Mouse (Mus musculus) liver, embryonic 15.5 days (tissue): ENCODE results near the gene Jag2. TPM values are rescaled to one million over a fixed set of nuclear protein-coding genes. Genes with fewer than 3 reads are reported as not detected.

Experiments
- ATAC-seq: fragments of 200-750 bp; cut with Nextera tagmentation; 2 replicates; pipeline ENCODE4 v1.8.0; 2017; ENCODE audit warnings: moderate number of reproducible peaks, mild to moderate bottlenecking, moderate library complexity; ENCODE audit not compliant: insufficient read depth
- H3K27ac ChIP-seq: fragments of 300-500 bp; sonication (generic); replicated peaks from 2 replicates; pipeline ENCODE4 v1.5.1; 2015; ENCODE audit warnings: mild to moderate bottlenecking, inconsistent platforms
- H3K27me3 ChIP-seq: fragments of 300-500 bp; sonication (generic); 2 replicates; pipeline ENCODE4 v1.6.1; 2015; ENCODE audit warnings: mild to moderate bottlenecking, inconsistent platforms
- H3K36me3 ChIP-seq: fragments of 300-500 bp; sonication (generic); replicated peaks from 2 replicates; pipeline ENCODE4 v1.6.1; 2015; ENCODE audit warnings: moderate library complexity, mild to moderate bottlenecking, inconsistent platforms
- H3K4me1 ChIP-seq: fragments of 300-500 bp; sonication (generic); replicated peaks from 2 replicates; pipeline ENCODE4 v1.6.1; 2015; ENCODE audit warnings: inconsistent platforms
- H3K4me2 ChIP-seq: fragments of 300-500 bp; sonication (generic); 2 replicates; pipeline ENCODE4 v1.6.1; 2015; ENCODE audit warnings: moderate library complexity, mild to moderate bottlenecking, inconsistent platforms
- H3K4me3 ChIP-seq: fragments of 300-500 bp; sonication (generic); replicated peaks from 2 replicates; pipeline ENCODE4 v1.5.1; 2015; ENCODE audit warnings: mild to moderate bottlenecking, inconsistent platforms
- H3K9ac ChIP-seq: fragments of 300-500 bp; sonication (generic); 2 replicates; pipeline ENCODE4 v1.6.1; 2015; ENCODE audit warnings: moderate library complexity, mild to moderate bottlenecking, inconsistent platforms
- H3K9me3 ChIP-seq: fragments of 300-500 bp; sonication (generic); replicated peaks from 2 replicates; pipeline ENCODE4 v1.6.1; 2016; ENCODE audit warnings: inconsistent platforms
- WGBS: fragments of 180-500 bp; shearing (Covaris S2); methylation state at CpG from one replicate; pipeline ENCODE4 v1.1.7; 2015; ENCODE audit warnings: mixed read lengths; ENCODE audit not compliant: insufficient replicate concordance; 5-methylcytosine and 5-hydroxymethylcytosine counted together
- polyA plus RNA-seq: library from polyadenylated mRNA; unstranded; fragments of >200 nt; fragmentation: Nextera tagmentation; extraction: Ambion mirVana; gene quantifications from 2 replicates; pipeline ENCODE4 v1.2.1, GENCODE M21; 2015

Jag2 gene
- polyA plus RNA-seq, 1 experiment from 2014 or later: 0.32 TPM

- Histone ChIP-seq H3K9ac (no peak overlapping the region), H3K9me3 (no peaks in the 10 kb centered on the region), H3K4me1 (peaks cover 11% of the 10 kb centered on the region), H3K27ac (no peak overlapping the region), H3K27me3 (peaks cover 28% of the 10 kb centered on the region), H3K4me2 (no peak overlapping the region), H3K36me3 (peaks cover 16% of the 10 kb centered on the region), H3K4me3 (no peak overlapping the region)
- WGBS: 33% methylated on average over 4 of the region's 4 CpGs
- ATAC-seq: peak; percentile 48
These were observed 26.2 kb upstream of the Jag2 start for GRCm38 (mm10) chr12:112955800-112956199.

DNA sequence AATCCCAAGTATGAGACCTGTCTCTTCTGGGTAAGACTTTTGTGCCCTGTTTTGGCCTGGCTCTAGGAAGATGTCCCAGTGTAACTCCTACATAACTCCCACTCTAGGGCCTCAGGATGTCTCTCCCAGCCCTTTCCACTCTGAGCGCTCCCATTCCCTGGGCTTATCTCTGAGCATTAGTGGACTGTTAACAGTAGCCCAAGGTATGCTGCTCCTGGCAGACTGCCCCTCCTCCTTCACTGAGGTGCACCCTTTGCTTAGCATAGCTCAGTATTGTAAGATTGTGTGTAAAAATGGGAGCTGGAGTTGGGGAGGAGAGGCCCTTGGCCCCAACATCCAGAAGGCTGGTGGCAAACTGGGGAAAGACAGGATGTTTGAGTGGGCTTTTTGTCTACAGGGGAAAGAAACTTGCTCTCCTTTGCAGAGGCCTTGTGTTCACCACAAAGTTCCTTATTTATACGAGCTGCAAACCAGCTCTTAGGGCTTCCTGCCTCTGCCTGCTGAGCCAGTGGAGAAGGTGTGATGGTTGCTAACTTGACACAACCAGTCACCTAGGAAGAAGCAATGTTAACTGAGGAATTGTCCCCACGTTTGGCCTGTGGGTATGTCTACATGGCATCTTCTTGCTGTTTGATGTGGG is 23.5 kb upstream of the Jag2 start:
- Histone ChIP-seq H3K4me3 (no peak overlapping the region), H3K27me3 (peaks cover 55% of the 10 kb centered on the region), H3K9ac (no peak overlapping the region), H3K27ac (no peak overlapping the region), H3K4me2 (no peak overlapping the region), H3K36me3 (no peaks in the 10 kb centered on the region), H3K4me1 (peaks cover 22% of the 10 kb centered on the region), H3K9me3 (no peaks in the 10 kb centered on the region)
- ATAC-seq: no peak
- 25% methylated on average over 3 of the region's 3 CpGs for WGBS

DNA sequence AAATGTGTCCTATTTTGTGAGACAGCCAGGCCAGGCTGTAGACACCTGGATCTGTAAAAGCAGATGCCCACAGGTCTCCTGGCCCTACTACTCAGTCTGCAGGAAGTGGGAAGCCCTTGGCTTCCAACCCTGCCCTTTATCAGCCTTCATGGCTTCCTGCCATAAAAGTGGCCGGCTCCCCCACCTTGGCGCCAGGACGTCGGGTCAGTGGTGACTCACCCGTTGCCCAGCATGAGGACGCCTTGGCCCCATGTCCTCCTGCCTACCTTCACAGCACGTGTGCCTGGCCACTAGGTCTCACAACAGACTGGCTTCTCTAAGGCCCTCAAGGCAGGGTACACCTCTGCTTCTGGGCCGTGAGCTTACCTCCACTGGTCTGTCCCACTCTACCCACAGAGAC is 22.9 kb upstream of the Jag2 start:
- ATAC-seq: no peak
- Histone ChIP-seq H3K4me1 (peaks cover 22% of the 10 kb centered on the region), H3K9ac (no peak overlapping the region), H3K27me3 (peaks cover 61% of the 10 kb centered on the region), H3K9me3 (no peaks in the 10 kb centered on the region), H3K27ac (no peak overlapping the region), H3K4me2 (no peak overlapping the region), H3K36me3 (no peaks in the 10 kb centered on the region), H3K4me3 (no peak overlapping the region)
- WGBS: 8% methylated on average over 8 of the region's 8 CpGs

DNA sequence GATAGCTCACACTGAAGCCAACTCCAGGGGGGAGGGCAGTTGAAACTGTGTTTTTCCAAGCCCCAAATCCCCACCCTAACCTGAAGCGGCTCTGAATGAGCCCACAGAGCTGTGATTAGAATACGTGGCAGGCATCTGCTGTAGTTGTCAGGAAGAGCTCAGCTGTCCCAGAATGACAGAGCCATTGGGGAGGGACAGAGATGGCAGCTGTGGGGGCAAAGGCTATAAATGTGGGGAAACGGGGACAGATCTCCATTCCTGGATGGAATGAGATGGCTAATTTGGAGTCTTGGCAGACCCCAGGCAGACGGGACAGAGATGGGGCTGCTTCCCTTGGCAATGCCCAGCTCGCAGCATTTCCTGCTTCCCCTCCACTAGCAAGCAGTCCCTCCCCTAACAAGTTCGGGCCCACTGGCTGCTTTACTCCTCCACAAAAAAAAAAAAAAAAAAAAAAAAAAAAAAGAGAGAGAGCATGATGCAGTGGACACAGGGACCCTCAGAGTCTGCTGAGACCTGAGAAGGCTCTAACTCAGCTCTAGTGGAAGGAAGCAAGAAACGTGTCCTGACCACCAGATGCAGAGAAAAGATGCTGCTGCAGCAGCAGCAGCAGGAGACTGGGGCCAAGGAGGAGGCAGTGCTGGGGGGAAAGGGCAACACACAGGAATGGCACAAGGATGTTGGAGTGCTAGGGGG is 21.7 kb upstream of the Jag2 start:
- Histone ChIP-seq H3K4me1 (peaks cover 22% of the 10 kb centered on the region), H3K9ac (no peak overlapping the region), H3K36me3 (no peaks in the 10 kb centered on the region), H3K27ac (no peak overlapping the region), H3K9me3 (no peaks in the 10 kb centered on the region), H3K4me2 (0 out of 2 replicates have a peak overlapping the region, but pooled peaks have one; percentile 95), H3K27me3 (peaks cover 65% of the 10 kb centered on the region), H3K4me3 (no peak overlapping the region)
- ATAC-seq: no peak
- 12% methylated on average over 7 of the region's 7 CpGs for WGBS

DNA sequence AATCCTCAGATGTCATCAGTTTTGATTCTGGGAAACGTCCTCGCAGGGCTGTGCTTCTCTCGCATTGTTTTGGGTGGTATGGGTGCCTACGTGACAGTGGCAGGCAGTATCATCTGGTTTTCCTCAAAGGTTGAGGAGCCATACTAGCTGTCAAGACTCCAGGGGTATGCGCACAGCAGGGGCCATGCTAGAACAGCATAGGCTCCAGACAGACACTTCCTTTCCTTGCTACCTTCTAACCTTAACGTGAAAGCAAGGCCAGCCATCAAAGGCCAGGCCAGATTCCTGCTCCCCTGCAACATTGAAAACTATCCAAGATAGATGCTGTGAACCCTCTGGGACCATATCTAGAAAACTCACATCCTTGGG is 21.2 kb upstream of the Jag2 start:
- Histone ChIP-seq H3K36me3 (no peaks in the 10 kb centered on the region), H3K27me3 (peaks cover 67% of the 10 kb centered on the region), H3K4me2 (peak overlapping the region; percentile 95), H3K27ac (no peak overlapping the region), H3K4me1 (peaks cover 22% of the 10 kb centered on the region), H3K4me3 (peak overlapping the region; percentile 58), H3K9ac (no peak overlapping the region; the same call in 1 of the 2 replicates), H3K9me3 (no peaks in the 10 kb centered on the region)
- ATAC-seq: no peak
- 16% methylated on average over 6 of the region's 6 CpGs for WGBS

GRCm38 (mm10) chr12:112950040-112950760 is 20.6 kb upstream of the Jag2 start:
- Histone ChIP-seq H3K27ac (no peak overlapping the region; the same call in 1 of the 2 replicates), H3K4me2 (peak overlapping the region; percentile 95), H3K4me1 (peaks cover 20% of the 10 kb centered on the region), H3K9ac (peak overlapping the region; percentile 45), H3K27me3 (peaks cover 69% of the 10 kb centered on the region), H3K9me3 (no peaks in the 10 kb centered on the region), H3K36me3 (no peaks in the 10 kb centered on the region), H3K4me3 (peak overlapping the region; percentile 58)
- peak; percentile 80 for ATAC-seq
- WGBS: under 1% methylated on average over 58 of the region's 58 CpGs

GRCm38 (mm10) chr12:112947307-112947706 is 17.7 kb upstream of the Jag2 start:
- WGBS: 18% methylated on average over 4 of the region's 4 CpGs
- no peak overlapping the region for H3K9ac ChIP-seq
- H3K9me3 ChIP-seq: no peaks in the 10 kb centered on the region
- no peak overlapping the region for H3K4me3 ChIP-seq
- ATAC-seq: no peak
- no peak overlapping the region for H3K4me2 ChIP-seq
- H3K27ac ChIP-seq: no peak overlapping the region
- no peaks in the 10 kb centered on the region for H3K36me3 ChIP-seq
- peaks cover 26% of the 10 kb centered on the region for H3K4me1 ChIP-seq
- peaks cover 56% of the 10 kb centered on the region for H3K27me3 ChIP-seq

DNA sequence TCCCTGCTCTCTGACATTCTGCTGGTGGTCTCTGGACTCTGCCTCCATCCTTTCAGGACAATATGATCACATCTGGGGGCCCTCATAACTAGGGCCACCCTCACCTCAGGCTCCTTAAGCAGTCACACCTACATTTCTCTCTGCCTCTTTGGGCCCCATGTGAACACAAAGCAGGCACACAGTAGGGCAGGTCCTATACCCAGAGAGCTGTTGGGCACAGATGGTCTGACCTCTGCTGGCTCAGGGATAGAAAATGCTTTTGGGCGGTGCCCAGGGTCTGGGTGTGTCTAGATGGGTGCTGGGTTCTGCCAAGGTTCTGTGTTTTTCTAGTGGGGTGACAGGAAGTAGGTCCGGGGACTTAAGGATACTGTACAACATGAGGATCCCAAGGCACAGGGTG is 14.1 kb upstream of the Jag2 start:
- peaks cover 24% of the 10 kb centered on the region for H3K27me3 ChIP-seq
- H3K9ac ChIP-seq: no peak overlapping the region
- no peak overlapping the region for H3K27ac ChIP-seq
- H3K36me3 ChIP-seq: no peaks in the 10 kb centered on the region
- 67% methylated on average over 2 of the region's 2 CpGs for WGBS
- no peaks in the 10 kb centered on the region for H3K9me3 ChIP-seq
- no peak overlapping the region for H3K4me2 ChIP-seq
- H3K4me1 ChIP-seq: peaks cover 20% of the 10 kb centered on the region
- H3K4me3 ChIP-seq: no peak overlapping the region
- no peak for ATAC-seq

DNA sequence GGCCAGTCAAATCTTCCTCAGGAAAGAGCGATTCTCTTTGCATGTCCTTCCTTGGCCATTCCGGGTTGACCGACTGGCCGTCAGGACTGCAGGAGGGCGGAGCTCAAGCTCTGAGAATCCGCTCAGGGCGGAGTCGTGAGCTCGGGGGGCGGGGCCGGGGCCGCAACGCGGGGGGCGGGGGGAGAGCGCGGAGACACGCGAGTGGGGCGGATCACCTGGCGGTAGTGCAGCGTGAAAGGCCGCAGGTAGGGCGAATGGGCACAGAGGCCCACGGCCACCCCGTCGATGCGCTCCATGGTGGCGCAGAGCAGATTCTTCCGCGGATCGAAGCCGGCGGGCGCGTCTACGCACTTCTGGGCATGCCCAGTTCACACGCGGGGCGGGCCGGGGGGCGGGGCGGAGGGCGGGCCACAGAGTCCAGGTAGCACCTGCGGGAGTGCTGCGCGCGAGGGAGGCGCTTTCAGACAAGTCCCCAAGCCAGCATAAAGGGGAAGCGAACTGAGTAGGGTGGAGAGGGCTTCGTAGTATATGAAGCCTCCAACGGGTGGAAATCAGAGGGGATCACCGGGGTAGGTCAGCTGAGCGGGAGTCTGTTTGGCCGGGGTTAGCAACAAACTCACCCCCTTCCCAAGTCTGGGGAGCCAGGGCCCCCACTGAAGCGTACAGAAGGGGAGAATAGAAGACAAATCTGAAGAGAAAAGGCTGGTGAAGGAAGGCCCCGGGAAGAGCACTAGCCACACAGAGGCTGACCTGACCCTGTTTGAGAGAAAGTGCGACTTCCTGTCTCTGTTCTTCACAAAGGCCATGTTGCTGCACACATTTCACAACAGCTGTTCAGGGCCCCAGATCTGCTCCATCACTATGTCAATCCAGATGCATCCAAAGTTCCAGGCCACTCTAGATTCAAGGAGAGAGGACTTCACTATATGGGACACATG is 12.5 kb upstream of the Jag2 start, which contains the start of gene Nudt14:
TSS of gene Nudt14 (minus strand) at position 349 of the 938 bp plus-strand sequence.
- Histone ChIP-seq H3K9me3 (no peaks in the 10 kb centered on the region), H3K27me3 (0 out of 2 replicates have a peak, but pooled peaks cover 9% of the 10 kb centered on the region), H3K4me3 (peak within 1 kb of the TSS; percentile 83), H3K36me3 (no peaks in the 10 kb centered on the region), H3K27ac (peak within 1 kb of the TSS; percentile 69), H3K9ac (peak within 1 kb of the TSS; percentile 66), H3K4me2 (peak within 1 kb of the TSS; percentile 78), H3K4me1 (peaks cover 20% of the 10 kb centered on the region)
- peak; percentile 88 for ATAC-seq
- 1% methylated on average over 57 of the region's 58 CpGs for WGBS

- H3K36me3 ChIP-seq: no peaks in the 10 kb centered on the region
- H3K4me1 ChIP-seq: peaks cover 20% of the 10 kb centered on the region
- H3K9ac ChIP-seq: peak overlapping the region; percentile 66
- H3K27me3 ChIP-seq: 0 out of 2 replicates have a peak, but pooled peaks cover 8% of the 10 kb centered on the region
- ATAC-seq: no peak
- H3K4me3 ChIP-seq: peak overlapping the region; percentile 83
- H3K4me2 ChIP-seq: peak overlapping the region; percentile 78
- 36% methylated on average over 10 of the region's 10 CpGs for WGBS
- no peak overlapping the region for H3K27ac ChIP-seq
- no peaks in the 10 kb centered on the region for H3K9me3 ChIP-seq
These were observed 11.7 kb upstream of the Jag2 start for GRCm38 (mm10) chr12:112941156-112941775.
